Mouse (Mus musculus) right cerebral cortex, postnatal 36 days (tissue): ENCODE results near the gene Cntrl.

Source experiments
- DNase-seq, 2 experiments: peaks; one replicate each; pipeline ENCODE4 v3.0.0; 2022; ENCODE audit warnings: low spot score in 2 of 2, mixed read lengths in 1 of 2

Cntrl gene

DNA sequence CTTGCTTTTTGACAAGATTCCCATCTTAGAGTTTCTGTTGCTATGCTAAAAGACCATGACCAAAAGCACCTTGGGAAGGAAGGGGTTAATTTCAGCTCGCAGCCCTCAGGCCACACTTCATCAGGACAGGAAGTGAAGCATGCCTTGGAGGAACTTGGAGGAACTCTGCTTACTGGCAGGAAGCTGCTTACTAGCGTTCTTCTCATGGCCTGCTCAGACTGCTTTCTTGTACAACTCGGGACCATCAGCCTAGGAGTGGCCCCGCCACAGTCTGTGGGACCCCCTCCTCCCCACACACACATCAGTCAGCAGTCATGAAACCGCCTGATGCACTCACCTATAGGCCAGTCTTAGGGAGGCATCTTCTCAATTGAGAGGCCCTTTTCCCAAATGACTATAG, 64.8 kb downstream of the Cntrl start:
- no peak for DNase-seq

DNA sequence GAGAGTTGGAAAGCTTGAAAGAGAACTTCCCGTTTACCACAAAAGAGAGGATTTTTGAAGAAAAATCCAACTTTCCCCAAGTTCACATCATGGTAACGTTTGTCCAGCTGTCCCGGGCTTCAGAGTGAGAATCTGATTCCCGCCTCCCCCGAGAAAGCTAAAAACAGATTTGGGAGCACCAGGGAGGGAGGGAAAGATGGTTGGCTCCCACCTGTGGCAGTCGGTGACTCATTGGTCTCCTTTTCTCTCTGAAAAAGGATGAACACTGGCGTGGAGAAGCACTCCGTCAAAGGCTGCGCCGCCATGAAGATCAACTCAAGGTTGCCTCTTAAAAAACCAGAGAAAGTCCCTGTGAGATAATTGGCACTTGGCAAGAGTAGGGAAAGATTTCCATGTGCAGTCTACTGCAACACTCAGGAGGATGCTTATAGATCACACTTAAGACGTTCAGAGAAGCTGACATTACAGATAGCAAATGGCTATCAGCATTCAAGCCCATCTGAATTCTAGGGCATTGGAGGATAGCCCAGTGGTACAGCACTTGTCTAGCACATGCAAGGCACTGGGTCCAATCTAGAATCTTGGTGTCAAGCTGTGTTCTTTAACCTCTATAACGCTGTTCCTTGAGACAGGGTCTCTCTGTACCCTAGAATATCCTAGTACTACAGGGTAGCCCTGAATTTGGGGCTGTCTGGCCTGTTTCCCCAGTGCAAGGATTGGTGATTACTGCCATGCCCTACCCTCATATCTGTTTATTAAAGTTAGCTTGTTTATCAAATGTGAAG, 66.2 kb downstream of the Cntrl start:
- peak in 1 of 2 experiments; percentile 59 for DNase-seq

DNA sequence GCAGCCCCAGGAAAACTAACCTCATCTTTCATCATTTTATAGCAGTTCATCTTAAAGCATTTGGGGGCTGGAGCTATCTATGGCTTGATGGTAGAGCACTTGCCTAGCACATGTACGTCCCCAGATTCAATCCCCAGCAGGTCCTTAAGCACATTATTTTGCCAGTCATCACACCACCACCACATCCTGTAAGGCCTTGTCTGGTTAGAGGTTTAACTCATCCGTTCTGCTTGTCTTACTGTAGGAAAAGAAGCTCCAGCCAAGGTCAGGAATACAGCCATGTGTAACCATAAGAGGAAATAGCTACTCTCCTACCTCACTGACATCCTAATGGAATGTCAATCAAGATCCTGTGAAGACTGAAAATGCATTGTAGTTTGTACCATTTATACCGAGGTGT, 68.9 kb downstream of the Cntrl start:
- no peak for DNase-seq

DNA sequence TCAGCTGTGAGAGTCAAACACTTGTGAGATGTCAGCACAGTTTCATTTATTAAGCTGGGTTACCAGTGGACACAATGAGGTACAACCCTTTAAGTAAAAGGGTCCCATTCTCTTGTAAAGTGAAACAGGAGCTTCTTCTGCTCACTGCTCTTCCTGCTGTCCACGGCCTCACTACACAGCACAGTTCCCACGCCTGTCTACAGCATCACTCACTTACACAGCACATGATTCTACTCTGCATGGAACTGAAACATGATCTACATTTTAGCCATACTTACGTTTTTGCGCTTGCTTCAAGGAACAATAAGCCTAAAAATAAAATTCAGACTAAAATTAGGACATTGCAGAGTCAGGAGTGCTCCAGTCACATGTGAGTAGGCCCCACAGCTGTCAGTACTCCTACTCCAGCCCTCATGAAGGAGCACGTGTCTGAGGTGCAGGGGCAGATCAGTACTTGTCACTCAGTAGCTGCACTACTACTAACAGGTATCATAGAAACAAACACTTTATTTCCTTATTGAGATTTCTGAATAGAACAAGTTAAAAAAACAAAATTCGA, 73.9 kb downstream of the Cntrl start:
- DNase-seq = peak in 1 of 2 experiments; percentile 52

DNA sequence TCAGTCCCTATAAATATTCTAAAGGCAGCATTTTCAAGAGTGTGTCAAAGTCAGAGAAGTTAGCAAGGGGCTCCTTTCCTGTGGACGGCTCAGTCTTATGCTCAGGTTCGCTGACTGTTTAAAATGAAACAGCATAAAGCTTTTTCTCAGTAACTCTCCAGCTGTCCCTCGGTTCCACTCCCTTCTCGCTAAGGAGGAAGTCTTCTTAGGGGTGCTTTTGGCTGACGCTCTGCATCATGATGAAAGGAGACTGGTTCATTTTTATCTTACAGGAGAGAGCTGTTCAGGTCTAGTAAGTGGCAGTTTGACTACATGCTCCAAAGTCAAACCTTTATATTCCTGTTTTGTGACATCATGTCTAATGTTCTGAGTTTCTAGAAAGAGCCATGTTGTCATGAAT, 79.6 kb downstream of the Cntrl start:
- no peak for DNase-seq

DNA sequence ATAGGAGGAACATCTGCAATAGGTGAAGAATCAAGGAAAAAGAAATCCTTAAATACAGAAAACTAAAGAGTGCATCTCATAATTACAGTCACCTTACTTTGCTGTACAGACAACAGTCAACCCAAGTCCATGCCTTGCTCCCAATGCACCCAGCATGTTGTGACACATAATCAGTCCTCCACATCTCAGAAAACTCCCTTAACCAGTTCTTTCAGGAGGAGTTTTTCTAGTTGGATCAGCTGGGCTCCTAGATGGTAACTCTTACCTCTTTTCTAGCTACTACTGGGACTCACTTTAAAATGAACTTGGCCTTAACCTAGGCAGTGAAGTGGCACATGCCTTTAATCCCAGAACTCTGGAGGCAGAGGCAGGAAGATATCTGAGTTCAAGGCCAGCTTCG, 84.7 kb downstream of the Cntrl start:
- DNase-seq = no peak

DNA sequence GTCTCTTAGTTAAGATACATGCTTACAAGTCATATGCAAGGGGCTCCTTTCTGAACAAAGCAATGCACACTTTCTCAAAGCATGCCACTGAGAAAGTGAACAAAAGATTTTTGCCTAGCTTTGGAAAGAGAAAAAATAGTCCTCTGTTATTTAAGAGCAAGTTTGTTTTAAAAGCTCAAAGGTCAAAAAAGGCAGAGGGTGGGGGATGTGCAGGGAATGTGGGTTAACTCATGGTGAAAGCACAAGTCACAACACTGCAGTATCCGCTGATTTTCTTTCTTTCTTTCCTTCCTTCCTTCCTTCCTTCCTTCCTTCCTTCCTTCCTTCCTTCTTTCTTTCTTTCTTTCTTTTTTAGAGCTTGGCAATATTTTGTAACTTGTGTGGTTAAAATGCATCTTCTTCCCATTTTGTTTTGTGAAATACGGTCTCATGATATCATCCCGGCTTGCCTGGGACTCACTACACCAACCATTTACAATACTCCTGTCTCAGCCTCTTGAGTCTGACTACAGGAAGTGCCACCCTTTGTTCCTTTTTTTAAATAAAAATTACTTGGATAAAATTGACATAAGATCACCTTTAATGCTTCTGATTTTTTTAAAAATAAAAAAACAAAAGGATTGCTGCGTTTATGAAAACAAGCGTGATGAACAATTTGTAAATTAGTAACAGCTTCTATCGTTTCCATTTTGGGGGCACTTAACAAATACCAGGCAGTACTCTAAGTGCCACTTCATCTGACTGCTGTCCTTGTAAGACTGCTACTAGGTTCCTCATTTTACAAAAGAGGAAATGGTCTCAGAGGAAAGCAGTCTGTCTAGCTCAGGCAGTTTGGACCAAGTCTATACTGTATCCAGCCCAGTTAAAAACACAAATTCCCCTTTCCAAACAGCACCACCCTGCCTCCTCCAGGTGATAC, 86.6 kb downstream of the Cntrl start:
- no peak for DNase-seq

DNA sequence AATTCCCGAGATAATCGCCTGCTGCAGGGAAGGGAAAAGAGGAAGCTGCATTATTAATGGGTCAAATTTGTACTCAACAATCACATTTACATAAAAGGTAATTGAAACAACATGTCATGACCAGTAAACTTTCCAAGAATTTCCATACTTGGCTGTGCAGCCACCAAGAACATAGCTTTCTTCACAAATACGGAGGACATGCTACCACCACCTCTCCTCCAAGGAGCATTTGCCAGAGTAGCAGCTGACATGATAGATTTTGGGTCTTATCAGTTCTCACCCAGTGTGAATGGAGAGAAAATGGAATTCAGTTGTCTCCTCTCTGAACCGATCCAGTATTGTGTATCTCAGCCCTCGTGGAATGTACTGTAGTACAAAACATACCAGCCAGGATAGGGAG, 90.2 kb downstream of the Cntrl start:
- no peak for DNase-seq

DNA sequence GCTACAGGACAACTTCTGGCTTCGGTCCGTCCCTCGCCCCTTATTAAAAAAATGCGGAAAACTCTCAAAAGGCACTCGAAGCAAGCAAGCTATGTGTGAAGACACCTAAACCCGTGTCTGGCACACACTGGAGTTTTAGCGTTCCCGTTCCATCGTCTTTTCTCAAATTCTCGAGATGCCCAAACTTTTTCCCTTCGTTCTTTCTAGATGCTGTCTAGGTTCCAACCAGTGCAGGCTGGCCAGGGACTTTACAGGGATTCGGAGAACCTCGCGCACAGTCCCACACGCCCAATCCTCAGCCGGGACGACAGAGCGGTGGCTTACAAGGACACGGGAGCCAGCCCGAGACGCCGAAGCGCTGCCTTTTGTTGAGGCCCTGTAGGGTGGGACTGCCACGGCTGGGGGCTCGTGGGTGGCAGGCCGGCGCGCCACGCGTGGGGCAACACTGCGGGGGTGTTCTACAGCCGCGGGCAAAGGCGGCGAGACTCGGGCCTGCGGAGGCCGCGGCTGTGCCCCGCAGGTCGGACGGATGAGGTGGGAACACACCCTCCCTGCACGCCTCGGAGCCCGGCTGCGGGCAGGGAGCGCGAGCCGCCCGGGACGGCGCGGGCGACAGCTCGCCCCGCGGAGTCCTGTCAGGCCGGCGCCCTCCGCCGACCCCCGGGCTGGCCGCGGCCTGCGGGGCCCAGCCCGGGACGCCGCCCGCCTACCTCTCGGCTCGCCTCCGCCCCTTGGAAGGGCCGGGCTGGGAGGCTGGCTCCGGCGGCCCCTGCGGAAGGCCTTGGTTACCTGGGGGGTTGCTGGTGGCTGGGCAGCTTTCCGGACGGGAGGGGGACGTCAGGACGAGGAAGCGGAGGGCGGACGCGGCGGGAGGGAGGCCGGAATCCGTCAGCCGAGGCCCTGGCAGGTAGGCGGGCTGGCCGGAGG, 90.9 kb downstream of the Cntrl start:
- peak; percentile 22 to 31 for DNase-seq

DNA sequence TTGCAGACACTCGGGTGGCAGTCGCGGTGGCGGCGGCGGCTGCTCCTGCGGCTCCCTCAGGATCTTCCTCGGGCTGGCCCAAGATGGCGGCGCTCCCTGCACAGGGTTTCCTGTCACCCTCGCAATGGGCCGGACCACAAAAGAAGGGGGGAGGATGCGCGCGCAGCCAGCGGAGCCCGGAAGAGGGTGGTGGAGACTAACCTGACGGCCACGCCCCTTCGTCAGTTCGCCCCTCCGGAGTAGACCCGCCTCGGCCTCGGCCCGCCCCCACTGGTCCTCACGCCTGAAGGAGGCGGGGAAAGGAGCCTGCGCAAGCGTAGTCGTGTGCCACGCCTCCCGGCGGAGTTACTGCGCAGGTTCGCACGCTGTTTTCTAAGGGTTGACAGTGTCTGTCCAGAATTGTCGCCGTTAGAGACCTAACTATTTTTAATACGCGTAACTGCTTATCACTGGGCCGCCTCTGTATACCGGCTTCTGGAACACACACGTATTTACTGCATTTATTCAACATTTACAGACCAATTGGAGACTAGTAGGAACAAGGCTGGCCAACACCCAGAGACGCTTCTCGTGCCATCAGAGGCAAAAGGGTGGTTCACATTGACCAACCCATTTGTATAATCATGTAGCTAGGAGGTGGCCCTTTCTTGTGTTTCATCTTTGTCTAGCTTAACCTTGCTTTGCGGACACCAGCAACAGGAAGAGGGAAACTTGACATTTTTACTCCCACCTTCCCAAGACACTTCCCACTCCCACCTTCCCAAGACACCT, 91.8 kb downstream of the Cntrl start, which contains the start of gene Rab14:
Gene Rab14 (minus strand): TSS at position 223 of the 771 bp plus-strand sequence.
- peak; percentile 99 for DNase-seq

DNA sequence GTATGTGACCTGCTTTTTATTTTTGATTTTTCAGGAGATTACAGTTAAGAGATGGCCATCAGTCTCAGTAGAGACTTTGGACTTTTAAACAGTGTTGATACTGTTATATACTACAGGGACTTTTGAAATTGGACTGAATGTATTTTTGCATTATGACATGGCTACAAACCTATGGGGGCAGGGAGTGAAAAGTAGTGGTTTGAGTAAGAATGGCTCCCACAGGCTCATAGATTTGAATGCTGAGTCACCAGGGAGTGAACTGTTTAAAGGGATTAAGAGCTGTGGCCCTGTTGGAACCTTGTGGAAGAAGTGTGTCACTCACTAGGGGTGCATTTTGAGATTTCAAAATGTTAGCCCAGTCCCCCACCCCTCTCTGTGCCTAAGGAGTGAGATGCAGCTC, 94.4 kb downstream of the Cntrl start:
- DNase-seq = no peak

DNA sequence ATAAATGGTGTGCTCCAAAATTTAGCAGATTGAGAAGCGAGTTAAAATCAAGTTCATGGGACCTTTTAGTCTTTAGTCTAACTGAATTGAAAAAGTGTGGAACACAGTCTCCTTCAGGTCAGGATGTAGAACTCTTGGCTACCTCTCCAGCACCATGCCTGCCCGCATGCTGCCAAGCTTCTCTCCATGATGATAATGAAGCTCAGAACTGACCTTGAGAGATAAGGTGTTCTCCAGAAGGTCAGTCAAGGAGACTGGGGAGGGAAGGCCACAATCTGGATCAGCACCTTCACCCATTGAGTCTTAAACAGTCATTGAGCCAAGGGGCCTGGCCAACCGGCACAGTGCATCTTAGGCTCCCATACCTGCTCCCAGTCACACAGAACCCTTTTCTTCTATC, 97.5 kb downstream of the Cntrl start:
- DNase-seq = no peak

DNA sequence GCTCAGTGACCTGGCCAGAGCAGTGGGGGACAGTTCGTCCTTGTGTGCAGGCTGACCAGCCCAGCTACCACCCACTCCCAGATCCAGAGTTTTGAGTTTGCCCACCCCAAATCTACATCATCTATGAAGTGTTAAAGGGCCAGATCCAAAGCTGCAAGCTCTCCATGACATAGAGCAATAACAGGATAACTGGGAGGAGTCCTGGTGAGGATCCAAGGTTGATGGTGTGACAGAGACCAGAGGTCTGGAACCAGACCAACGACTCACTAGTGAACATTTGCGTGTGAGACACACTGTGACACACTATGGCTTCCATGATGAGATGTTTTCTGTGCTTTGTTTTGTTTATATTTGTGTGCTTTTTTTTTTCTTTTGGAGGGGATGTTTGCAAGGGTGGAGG, 98.8 kb downstream of the Cntrl start:
- no peak for DNase-seq

DNA sequence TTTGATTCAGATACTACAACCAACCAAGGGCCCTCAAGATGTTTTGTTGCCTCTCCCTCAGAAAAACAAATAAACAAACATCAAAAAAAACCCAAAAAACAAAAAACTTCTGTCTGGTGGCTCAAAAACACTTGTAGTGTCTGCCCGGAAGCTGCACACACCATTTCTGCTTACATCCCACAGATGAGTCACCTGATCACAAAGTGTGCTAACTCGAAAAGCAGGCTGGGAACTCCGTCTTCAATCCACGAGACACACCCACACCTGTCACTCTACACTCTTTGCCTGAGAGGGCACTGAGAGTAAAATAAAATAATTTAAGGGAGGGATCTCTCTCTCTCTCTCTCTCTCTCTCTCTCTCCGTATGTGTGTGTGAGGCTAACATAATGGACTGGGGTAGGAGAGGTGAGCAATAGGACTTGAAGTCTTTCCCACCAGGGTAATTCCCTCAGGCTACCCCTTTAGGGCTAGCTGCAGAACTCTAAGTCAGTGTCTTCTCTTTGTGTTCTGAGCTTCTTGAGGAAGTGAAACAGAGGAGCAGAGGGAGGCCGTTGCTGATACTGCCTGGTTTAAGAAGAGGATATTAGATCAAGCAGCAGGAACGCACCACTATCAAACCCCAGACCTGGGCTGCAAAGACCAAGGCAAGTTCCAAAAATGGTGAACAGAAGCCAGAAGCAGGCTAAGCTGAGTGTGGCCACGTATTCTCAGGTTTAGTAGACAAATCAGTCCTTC, 99.8 kb downstream of the Cntrl start:
- no peak for DNase-seq

DNA sequence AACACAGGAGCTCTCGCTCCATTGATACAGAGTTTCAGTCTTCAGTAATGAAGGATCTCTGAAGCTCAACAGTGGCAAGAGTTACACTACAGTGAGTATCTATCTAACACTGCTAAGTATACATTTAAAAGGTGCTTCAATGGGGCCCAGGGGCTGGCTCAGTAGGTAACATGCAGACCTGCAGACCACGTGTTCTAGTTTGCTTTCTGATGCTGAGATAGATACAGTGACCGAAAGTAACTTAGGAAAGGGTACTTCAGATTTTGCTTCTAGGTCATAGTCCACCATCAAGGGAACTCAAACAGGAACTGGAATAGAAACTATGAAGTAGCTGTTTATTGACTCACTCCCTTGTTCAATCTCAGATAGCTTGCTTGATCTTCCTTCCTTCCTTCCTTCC, 102.4 kb downstream of the Cntrl start:
- DNase-seq = no peak

DNA sequence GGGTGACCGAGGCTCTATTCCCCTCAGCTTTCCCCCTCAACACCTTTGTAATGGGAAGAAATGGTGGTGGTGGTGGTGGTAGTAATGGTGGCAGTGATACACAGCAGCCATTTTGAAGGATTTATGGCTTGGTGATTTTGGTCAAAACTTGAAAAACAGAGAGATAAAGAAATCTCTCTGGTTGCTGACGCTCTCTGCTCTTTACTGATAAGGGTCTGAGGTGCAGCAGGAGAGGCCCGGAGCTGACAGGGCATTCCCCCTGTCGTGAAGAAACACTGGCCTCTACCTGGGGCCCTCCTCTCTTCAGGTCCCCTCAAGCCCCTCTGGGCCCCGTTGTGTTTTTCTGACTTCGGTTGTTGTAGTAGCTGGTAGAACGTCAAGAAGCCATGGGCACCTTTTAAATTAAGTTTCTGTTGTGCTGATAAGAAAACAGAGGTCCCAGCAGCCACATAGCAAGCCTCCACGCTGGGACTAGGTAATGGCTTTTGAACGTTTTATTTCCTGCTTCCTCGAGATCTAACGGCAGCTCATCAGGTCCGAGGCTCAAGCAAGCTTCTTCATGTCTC, 104.1 kb downstream of the Cntrl start:
- no peak for DNase-seq

DNA sequence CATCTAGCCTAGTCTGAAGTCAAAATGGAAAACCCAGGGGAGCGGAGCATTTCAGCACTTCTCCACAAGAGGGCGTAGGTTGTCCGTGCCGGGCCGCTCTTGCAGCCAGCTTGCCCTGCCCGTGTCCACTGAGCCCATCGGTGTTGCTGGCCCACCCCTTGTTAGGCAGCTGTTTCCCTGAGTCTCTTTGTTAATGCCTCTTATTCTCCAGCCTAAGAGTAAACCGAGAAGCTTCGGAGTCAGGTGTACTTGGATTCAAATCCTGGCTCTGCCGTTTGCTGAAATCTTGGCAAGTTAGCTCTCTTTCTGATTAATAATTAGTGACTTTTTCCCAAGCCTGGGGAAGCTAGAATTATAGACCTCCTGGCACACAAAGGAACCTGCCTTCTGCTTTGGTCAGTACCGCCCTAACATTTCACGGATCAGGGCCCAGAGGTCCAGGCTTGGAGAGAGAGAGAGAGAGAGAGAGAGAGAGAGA, 105.6 kb downstream of the Cntrl start:
- peak; percentile 65 to 70 for DNase-seq

DNA sequence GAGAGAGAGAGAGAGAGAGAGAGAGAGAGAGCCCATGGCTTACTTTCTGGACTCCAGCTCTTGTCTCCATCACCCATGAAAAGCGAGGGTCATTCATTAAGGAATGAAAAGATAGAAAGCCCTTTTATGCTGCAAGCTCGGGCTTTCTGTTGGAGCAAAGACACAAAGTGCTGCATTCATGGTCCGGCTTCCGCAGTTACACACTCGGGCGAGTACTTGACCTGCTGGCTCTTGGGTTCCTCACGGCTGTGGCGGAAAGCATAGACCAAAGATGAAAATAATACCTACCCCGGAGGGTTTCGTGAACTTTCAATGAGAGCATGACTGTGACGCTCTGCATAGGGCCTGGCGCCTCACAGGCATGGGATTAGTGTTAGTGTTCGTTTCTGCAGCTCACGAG, 106.1 kb downstream of the Cntrl start:
- no peak for DNase-seq

DNA sequence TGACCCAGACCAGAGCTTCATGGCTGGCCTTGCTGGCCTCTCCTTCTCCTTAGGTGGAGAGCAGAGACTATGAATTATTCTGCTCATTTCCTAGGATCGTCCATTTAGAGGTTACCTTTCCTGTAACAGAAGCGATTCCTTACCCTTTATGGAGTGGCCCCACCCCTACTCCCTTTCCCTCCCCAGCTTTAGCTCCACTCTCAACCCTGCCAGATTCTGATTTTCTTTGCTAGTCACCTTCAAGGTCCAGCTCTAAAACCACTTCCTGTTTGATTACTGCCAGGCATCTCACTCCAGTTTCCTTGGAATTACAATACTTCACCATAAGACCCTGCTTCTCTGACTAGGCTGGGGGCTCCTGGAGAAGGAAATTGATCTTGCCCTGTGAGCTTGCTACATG, 107.4 kb downstream of the Cntrl start:
- no peak for DNase-seq
